Mouse (Mus musculus) heart, postnatal 25 days (tissue): ENCODE results near the gene Klc4. TPM values are rescaled to one million over a fixed set of nuclear protein-coding genes. Genes with fewer than 3 reads are reported as not detected.
A peak's percentile ranks its signal among the peaks of the same experiment; 100 is the strongest.

Experiments
- DNase-seq: peaks from one replicate; pipeline ENCODE4 v3.0.0; 2022; ENCODE audit warnings: low spot score
- intact Hi-C: fragments of 180-260 bp; cut with DNase I; formaldehyde crosslinking; loops from one replicate; pipeline ENCODE4 v1.15.1; 2025
- total RNA-seq, 2 experiments: library from RNA; stranded (reverse); gene quantifications; 2 replicates each; pipeline ENCODE4 v1.2.3; 2021

The Klc4 gene
- total RNA-seq: 10 to 100 TPM; 26.3 to 27.1 TPM

DNA sequence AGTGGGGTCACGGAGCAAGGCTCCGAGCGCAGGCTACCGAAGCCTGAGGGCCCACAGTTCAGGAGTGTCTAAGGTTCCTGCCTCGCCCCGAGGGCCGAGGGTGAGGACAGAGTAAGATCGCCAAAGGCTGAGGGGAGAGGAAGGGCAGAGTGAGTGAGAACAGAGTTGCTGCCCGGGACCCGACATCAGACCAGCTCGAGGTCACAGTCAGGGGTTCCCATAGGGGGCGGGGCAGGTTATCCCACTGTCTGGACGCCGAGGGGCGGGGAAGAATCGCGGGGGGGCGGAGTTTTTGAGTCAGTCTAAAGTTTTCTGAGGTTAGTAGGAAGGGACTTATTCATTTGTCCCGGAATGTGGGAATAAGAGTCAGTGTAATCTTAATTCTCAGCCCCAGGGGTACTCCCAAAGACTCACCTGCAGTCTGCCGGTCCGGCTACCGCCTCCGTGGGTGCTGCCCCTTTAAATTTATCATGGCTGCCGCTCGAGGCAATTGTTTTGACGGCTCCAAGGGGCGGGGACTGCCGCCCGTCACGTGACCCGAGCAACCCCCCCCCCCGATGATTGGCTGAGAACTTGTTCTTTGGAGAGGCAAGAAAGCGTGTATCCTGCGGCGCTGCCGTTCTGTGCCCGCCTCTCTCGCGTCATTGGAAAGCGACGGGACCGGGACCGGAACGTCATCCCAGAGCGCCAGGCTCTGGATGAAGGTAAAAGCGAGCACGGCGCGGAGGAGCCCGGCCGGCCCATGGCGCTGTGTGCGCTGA, at the start of gene Klc4, which contains the start of gene Mrpl2:
TSS of gene Klc4 (minus strand) at position 462 of the 761 bp plus-strand sequence.
TSS of gene Mrpl2 (plus strand) at position 669 of the 761 bp plus-strand sequence.
- peak; percentile 96 for DNase-seq
- intact Hi-C loops: loop anchor here (2.0 kb wide), 2 partner anchors 67 to 89 kb away; partner anchors contain the start of gene Srf

GRCm38 (mm10) chr17:46694517-46695063, 48.8 kb upstream of the Klc4 start:
- no peak for DNase-seq
- intact Hi-C loops: no loop called here

DNA sequence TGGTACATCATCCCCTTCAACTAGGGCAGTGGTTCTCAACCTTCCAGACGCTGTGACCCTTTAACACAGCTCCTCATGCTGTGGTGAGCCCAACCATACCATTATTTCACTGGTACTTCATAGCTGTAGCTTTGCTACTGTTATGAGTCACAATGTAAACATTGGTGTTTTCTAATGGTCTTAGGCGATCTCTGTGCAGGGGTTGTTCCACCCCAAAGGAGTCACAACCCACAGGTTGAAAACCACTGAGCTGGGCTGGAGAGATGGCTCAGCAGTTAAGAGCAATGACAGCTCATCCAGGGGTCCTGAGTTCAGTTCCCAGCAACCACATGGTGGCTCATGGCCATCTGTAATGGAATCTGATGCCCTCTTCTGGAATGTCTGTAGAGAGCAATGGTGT, 45.6 kb upstream of the Klc4 start:
- intact Hi-C loops: no loop called here
- no peak for DNase-seq

DNA sequence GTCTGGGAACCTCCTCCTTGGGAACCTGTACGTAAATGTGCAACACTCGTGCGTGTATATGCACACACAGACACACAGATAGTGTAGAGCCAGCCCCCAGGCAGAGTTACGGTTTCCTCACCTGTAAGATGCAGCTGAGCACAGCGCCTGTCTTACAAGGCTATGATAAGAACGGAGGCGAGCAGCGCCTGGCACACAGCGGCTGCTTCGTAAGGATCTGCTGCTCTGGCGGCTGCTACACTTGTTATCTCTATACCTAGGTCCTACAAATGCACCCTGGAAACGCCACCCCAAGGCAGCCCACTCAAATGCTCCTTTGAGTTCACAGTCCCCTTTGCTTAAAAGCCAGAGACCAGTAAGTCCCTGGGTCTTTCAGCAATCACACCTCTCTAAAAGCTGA, 44.8 kb upstream of the Klc4 start:
- intact Hi-C loops: no loop called here
- no peak for DNase-seq

DNA sequence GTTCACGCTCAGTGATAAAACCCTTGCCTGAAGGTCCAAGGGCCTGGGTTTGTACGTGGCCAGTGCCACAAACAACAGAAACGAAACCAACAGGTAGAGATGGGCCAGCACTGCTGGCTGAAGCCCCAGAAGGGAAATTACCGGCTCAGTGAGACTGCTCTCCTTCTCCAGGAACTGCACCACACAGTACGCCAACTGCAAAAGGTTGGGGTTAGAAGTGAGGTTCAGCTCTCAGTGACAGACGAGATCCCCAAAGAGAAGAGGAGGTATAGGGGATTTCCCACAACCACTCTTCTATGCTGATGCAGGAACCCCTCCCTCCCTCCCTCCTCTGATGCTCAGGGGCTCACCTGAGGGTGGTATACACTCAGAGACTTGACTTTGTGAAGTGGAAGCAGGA, 40.1 kb upstream of the Klc4 start:
- intact Hi-C loops: loop anchor here (2.0 kb wide), 1 partner anchor 17 kb away; no protein-coding TSS in a partner anchor
- DNase-seq: no peak

- DNase-seq: no peak
- intact Hi-C loops: no loop called here
Measured at GRCm38 (mm10) chr17:46682654-46683389, 37.0 kb upstream of the Klc4 start.

GRCm38 (mm10) chr17:46681466-46682118, 35.8 kb upstream of the Klc4 start:
- intact Hi-C loops: loop anchor here (2.0 kb wide), 2 partner anchors 33 kb away; no protein-coding TSS in a partner anchor
- no peak for DNase-seq

DNA sequence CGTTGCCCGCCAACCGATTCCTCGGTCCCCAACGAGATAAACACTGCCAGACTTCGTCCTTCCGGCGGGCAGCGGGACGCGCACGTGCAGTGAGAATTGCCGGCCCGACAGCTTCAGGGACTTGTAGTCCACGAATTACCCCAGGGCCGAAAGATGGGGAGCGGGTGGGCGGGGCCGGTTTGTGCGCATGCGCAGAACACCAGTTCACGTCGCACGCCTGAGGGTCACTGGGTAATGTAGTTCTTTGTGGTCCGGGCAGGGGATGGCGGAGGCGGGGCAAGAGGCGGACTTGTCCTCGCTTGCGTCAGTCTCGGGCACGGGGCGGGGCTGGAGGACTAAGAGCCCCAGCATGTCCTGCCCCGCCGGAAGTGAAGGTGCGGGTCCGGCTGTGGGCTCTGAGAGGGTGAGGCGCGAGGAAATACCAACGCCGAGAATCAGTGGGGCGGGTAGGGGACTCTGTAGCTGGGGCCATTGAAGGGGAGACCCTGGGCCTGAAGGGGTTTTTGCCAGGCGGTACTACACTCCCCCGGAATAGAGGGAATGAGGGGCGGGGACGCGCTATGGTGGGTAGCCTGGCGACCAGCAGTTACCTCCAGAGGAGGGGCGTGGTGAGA, 35.0 kb upstream of the Klc4 start, which contains the start of gene Klhdc3:
TSS of gene Klhdc3 (minus strand) at position 155 of the 614 bp plus-strand sequence.
- intact Hi-C loops: loop anchor here (2.0 kb wide), 2 partner anchors 32 to 34 kb away; no protein-coding TSS in a partner anchor
- peak; percentile 95 for DNase-seq

- intact Hi-C loops: loop anchor here (2.0 kb wide), 2 partner anchors 31 to 35 kb away; no protein-coding TSS in a partner anchor
- no peak for DNase-seq
Measured at GRCm38 (mm10) chr17:46679843-46680759, 34.3 kb upstream of the Klc4 start.

DNA sequence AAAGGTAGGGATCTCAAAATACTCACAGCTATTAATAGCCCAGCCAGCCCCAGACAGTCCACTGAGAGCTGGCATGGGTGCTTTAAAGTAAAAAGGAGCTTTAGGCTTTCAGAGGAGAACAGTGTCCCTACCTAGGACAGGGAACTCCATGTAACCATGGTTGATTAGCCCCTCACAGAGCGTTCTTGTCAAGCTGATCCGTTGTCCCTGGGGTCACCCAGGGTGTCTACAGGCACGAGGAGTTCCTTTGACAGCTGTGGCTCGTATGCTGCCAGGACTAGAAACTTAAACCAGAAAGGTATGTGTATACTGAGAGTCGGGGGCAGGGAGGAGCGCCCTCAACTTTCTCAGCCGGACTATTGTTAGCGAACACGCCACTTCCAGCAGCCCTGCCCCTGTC, 33.1 kb upstream of the Klc4 start:
- intact Hi-C loops: no loop called here
- no peak for DNase-seq

DNA sequence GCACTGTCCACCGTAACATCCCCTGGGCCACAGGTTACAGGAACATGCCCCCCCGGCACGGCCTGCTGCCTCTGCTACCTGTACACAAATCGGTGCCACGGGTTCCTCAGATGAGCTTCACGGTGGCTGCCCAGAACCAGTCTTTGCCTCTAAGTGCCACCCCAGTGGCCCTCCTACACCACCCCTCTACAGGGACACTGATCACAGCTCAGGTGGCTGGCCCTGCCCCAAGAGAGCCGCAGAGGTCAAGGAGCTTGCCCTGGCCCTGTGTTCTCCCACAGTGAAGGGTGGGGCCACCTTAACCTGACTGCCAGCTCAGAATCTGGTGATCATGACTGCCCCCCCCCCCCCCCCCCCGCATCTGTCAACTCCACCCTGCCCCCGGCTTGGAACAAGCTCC, 32.6 kb upstream of the Klc4 start, which contains the start of gene Mea1:
TSS of gene Mea1 (plus strand) at position 378 of the 400 bp plus-strand sequence.
- DNase-seq: no peak
- intact Hi-C loops: no loop called here

DNA sequence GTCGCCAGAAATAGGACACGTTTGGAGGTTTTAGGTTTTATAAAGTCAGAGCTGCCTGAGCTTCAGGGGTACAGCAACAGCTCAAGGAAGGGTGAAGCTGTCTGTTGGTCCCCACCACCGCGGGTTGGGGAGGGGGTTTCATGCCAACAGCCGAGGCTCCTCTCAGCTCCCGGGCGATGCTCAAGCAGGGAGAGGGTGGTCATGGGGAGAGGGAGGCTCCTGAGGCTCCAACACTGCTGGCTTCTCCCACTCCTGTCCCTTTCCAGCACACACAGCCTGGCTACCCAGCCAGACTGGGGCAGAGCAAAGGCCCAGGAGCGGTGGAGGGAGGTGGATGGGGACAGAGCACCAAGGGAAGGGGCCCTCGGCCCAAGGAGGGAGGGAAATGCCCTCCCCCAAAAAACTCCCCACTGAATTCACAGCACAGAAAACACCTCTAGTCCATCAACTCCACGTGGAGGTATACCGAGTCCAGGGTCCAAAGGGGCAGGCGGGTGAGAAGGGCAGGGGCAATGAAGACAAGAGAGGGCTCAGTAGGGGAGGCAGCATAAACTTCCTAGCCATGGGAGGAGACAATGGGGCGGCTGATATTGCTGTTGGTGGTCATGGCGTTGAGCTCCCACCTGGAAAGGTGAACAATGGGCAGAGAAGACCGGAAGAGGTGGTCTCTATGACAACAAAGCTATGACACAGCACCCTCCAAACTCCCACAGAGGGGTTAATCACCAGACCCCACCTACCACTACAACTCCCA, 28.9 kb upstream of the Klc4 start:
- no peak for DNase-seq
- intact Hi-C loops: no loop called here

- DNase-seq: peak; percentile 85
- intact Hi-C loops: no loop called here
Measured at GRCm38 (mm10) chr17:46673850-46674529, 28.2 kb upstream of the Klc4 start, which contains the start of gene Rrp36. TSS of gene Rrp36 (minus strand) at chr17:46674352.

- no peak for DNase-seq
- intact Hi-C loops: no loop called here
Measured at GRCm38 (mm10) chr17:46669911-46670310, 24.1 kb upstream of the Klc4 start.

- peak; percentile 28 for DNase-seq
- intact Hi-C loops: no loop called here
Measured at GRCm38 (mm10) chr17:46667712-46668111, 21.9 kb upstream of the Klc4 start.

DNA sequence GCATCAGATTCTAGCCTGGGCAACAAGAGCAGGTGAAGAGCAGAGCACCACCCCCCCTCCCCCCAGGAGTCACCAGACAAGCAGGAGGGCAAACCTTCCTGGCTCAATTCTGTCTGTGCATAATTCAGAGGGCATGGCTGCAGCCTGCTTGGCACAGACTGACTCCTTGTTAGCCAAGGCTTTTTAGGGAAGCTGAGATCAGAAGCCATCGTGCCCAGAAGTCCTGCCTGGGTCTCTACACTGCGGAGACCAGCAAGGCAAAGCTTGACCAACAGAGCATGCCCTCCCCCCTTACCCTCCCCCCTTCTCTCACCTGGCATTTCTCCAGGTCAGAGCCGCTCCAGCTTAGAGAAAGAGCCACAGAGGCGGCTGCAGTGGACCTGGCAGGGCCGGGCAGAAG, 16.9 kb upstream of the Klc4 start:
- intact Hi-C loops: no loop called here

DNA sequence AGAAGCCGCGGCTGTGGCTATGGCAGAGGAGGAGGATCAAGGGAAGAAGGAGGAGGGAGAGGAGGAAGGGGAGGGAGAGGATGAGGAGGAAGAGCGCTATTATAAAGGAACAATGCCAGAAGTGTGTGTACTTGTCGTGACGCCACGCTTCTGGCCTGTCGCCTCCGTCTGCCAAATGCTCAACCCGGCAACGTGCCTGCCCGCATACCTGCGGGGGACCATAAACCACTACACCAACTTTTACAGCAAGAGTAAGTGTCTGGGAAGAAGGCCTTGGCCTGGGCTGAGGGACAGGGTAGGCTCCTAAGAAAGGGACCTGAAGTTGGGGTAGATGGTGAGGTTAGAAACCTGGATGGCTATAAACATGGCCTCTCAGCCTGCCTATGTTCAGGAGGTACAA, 16.2 kb upstream of the Klc4 start:
- intact Hi-C loops: no loop called here
- DNase-seq: no peak

More for the DNA sequence above, 16.9 kb upstream of the Klc4 start:
- no peak for DNase-seq
